Mouse (Mus musculus) cerebral cortex, adult 2 months (tissue): ENCODE results near the gene Rxfp2.

Experiments used
- WGBS: fragments of 180-500 bp; shearing (Covaris S2); methylation state at CpG from one replicate; pipeline ENCODE4 v1.1.7; 2018; 5-methylcytosine and 5-hydroxymethylcytosine counted together

Rxfp2 gene

GRCm38 (mm10) chr5:150036918-150037317, 18.4 kb downstream of the Rxfp2 start:
- 81% methylated on average over 4 of the region's 4 CpGs for WGBS

- WGBS = 69% methylated on average over 2 of the region's 2 CpGs
Measured at GRCm38 (mm10) chr5:150044533-150044932, 26.1 kb downstream of the Rxfp2 start.

GRCm38 (mm10) chr5:150046438-150046837, 28.0 kb downstream of the Rxfp2 start:
- WGBS = 51% methylated on average over 15 of the region's 15 CpGs

- 52% methylated on average over 7 of the region's 7 CpGs for WGBS
Measured at GRCm38 (mm10) chr5:150049946-150050345, 31.5 kb downstream of the Rxfp2 start.

- WGBS = 49% methylated on average over 5 of the region's 5 CpGs
Measured at GRCm38 (mm10) chr5:150051828-150052227, 33.4 kb downstream of the Rxfp2 start.

GRCm38 (mm10) chr5:150053294-150053693, 34.8 kb downstream of the Rxfp2 start:
- WGBS = 50% methylated on average over 4 of the region's 4 CpGs

GRCm38 (mm10) chr5:150053956-150054355, 35.5 kb downstream of the Rxfp2 start:
- 74% methylated on average over 7 of the region's 7 CpGs for WGBS

GRCm38 (mm10) chr5:150055322-150055721, 36.8 kb downstream of the Rxfp2 start:
- WGBS = 91% methylated on average over 1 of the region's 1 CpGs

GRCm38 (mm10) chr5:150056056-150056455, 37.6 kb downstream of the Rxfp2 start:
- 81% methylated on average over 5 of the region's 5 CpGs for WGBS

- 84% methylated on average over 5 of the region's 5 CpGs for WGBS
Measured at GRCm38 (mm10) chr5:150058845-150059244, 40.4 kb downstream of the Rxfp2 start.

GRCm38 (mm10) chr5:150059466-150059865, 41.0 kb downstream of the Rxfp2 start:
- 86% methylated on average over 9 of the region's 9 CpGs for whole genome bisulfite sequencing

GRCm38 (mm10) chr5:150061086-150061485, 42.6 kb downstream of the Rxfp2 start:
- WGBS = 86% methylated on average over 9 of the region's 9 CpGs

GRCm38 (mm10) chr5:150064286-150064685, 45.8 kb downstream of the Rxfp2 start:
- WGBS = 66% methylated on average over 10 of the region's 10 CpGs

GRCm38 (mm10) chr5:150070086-150070485, 51.6 kb downstream of the Rxfp2 start:
- WGBS = 16% methylated on average over 10 of the region's 10 CpGs

- WGBS = 28% methylated on average over 12 of the region's 12 CpGs
Measured at GRCm38 (mm10) chr5:150079866-150080797, 61.7 kb downstream of the Rxfp2 start.

GRCm38 (mm10) chr5:150082696-150083095, 64.2 kb downstream of the Rxfp2 start:
- 91% methylated on average over 14 of the region's 14 CpGs for WGBS

GRCm38 (mm10) chr5:150083190-150083589, 64.7 kb downstream of the Rxfp2 start:
- 71% methylated on average over 5 of the region's 5 CpGs for WGBS

GRCm38 (mm10) chr5:150097620-150098019, 79.1 kb downstream of the Rxfp2 start:
- 7% methylated on average over 6 of the region's 6 CpGs for WGBS

- WGBS = 93% methylated on average over 12 of the region's 12 CpGs
Measured at GRCm38 (mm10) chr5:150098754-150099153, 80.3 kb downstream of the Rxfp2 start.

- WGBS = 69% methylated on average over 11 of the region's 11 CpGs
Measured at GRCm38 (mm10) chr5:150101789-150102188, 83.3 kb downstream of the Rxfp2 start.

- WGBS = 92% methylated on average over 7 of the region's 7 CpGs
Measured at GRCm38 (mm10) chr5:150106358-150106757, 87.9 kb downstream of the Rxfp2 start.

- 53% methylated on average over 8 of the region's 8 CpGs for WGBS
Measured at GRCm38 (mm10) chr5:150111236-150111635, 92.8 kb downstream of the Rxfp2 start.

- WGBS = 86% methylated on average over 7 of the region's 7 CpGs
Measured at GRCm38 (mm10) chr5:150114007-150114406, 95.5 kb downstream of the Rxfp2 start.
